Mouse (Mus musculus) embryo, embryonic 10.5 days (tissue): ENCODE data around the gene Aatf.

Source experiments
- DNase-seq: peaks from one replicate; pipeline ENCODE4 v3.0.0-alpha.2; 2015; ENCODE audit warnings: low spot score

The Aatf gene

DNA sequence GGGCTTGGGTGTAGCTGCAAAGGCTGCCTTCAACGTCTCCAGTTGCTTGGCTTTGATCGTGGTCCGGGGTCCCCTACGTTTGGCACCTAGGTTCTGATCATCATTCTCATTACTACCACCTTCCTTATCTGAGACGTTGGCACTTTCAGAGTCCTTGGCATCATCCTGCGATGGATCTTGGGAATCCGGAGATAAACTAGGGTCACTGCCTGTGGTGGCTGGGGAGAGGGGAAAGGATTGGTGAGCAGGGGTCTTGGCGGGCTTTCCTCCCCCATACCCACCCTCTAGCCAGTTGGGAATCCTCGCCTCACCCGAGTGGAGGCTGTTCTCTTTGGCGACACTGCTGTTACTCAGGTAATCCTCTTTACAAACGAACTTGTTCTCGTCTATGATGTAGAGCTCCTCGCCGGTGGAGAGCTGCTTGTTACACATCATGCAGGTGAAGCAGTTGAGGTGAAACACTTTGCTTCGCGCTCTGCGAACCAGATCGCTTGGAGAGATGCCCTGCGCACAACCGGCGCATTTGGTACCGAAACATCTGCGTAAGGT, 8.5 kb upstream of the Aatf start:
- DNase-seq: peak; percentile 34

DNA sequence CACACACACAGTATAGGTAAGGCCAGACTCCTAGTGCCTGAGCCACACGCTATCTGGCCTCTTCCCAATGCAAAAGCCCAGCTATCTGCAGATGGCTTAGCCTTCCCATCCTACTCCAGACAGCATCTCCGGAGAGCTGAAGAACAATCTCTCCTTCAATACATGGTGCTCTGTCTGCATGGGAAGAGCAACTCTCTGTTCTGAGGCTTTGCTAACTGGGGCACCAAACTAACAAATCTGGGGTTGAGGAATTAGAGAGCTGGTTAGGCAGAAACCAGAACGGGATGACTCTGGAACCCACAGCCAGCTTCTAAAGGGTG, 7.7 kb upstream of the Aatf start:
- no peak for DNase-seq

DNA sequence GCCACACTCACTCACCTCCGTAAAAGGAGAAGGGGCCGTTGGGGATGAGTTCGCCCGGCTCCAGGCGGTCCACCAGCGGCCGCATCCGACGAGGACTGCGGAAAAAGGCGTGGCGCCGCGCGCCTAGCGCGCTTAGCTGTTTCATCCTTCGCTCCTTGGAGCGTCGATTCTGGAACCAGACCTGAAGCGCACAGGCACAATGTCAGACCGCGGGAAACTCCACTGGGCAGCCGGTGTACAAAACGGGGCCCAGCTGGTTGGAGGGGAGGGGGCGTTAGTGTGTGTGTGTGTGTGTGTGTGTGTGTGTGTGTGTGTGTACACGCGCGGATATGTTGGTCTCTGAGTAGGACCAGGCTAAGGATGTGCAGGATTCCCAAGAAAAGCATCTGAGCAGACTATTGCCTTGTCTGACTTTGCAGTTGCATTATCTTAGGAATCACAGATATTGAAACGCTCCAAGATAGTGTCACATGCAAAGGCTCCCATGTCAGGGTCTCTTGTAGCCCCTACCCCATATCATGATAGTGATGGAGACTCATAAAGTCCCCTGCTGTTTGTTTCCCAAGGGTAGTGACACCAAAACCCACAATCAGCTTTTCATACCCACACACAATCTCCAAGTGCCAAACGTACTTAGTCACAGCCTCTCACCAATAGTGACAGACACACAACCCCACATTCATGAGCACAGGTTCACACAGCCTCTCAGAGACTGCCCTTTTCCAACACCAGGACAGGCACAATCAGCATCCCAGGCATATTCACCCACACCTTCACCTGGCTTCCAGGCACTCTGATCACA, 7.1 kb upstream of the Aatf start:
- peak; percentile 35 for DNase-seq

DNA sequence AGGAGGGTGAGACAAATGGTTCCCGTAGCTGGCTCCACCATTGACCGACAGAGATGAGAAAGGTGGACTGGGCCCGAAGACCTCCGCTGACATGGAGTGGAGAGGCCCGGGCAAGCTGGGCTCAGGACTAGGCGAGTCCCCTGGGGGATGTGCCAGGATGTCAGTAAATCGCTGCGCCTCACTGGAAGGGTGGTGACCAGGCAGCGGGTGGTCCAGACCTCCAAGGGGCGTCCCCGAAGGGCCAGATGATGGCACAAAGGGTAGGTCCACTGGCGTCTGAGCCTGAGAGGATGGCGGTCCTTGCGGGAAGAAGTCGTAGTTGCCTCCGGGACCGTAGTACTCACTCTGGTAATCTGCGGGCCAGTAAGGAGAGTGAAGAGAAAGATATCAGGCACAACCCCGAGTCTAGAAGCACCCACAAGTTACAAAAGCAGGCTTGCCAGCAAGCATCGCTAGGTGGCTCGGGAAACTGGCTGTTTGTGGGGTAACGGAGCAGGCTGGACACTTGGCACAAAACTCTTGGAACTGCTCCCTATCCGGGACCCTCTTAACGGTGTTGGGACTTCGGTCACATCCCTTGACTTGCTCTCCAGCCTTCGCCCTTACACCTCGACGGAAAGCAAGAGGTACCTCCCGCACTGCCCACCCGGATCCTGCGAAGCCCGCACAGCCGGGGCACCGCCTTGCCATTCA, 6.4 kb upstream of the Aatf start:
- DNase-seq: peak; percentile 36

DNA sequence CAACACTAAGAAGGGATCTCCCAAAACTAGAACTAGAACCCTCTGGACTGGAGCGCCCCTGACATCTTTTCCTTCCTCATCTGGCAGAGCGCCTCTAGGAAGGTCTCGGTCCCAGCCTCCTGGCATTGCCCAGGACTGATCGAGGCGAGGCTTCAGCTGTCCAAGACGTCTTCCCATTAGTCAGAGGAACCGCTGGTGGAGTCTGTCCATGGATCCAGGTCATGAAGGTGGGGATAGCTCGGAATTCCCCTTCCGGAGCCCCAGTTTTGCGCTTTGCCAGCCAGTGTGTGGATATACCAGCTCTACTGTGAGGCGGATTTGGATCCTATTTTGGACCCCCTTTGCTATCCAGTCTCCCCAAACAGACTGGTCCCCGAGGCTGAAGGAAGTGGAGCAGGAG, 5.7 kb upstream of the Aatf start:
- DNase-seq: peak; percentile 54

DNA sequence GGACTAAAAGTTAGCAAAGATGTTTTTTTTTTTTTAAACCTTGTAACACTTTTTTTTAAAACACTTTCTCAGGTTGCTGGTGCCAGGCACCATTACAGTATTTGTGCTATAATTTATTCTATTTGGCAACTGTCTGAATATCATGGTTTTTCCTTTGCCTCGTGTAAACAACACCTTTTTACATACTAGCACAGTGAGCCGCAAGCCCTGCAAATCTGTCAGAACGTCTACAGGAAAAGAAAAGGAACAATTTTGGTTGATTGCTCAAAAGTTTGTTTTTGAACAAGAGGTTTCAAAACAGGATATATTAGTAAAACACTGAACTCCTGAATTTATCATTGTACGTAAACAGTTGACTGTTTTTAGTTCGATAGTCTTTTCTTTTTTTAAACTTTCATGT, 4.9 kb upstream of the Aatf start:
- no peak for DNase-seq

DNA sequence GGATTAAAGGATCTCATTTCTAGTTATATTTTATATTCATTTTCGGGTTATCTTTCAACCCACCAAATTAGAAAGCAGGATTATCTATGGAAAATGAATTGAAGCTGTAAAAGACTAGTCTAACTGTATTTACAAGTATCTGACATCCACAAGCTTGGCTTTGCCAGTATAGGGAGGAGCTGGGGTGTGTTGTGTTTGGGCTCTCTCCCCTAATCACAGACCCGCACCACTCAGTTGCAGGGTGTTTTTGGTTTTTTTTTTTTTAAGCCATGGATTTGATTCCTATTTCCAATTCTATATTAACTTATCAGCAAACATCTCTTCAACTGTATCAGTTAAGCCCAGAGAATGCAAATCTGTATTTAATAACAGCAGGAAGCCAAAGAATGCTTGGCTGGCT, 4.1 kb upstream of the Aatf start:
- DNase-seq: peak; percentile 50

DNA sequence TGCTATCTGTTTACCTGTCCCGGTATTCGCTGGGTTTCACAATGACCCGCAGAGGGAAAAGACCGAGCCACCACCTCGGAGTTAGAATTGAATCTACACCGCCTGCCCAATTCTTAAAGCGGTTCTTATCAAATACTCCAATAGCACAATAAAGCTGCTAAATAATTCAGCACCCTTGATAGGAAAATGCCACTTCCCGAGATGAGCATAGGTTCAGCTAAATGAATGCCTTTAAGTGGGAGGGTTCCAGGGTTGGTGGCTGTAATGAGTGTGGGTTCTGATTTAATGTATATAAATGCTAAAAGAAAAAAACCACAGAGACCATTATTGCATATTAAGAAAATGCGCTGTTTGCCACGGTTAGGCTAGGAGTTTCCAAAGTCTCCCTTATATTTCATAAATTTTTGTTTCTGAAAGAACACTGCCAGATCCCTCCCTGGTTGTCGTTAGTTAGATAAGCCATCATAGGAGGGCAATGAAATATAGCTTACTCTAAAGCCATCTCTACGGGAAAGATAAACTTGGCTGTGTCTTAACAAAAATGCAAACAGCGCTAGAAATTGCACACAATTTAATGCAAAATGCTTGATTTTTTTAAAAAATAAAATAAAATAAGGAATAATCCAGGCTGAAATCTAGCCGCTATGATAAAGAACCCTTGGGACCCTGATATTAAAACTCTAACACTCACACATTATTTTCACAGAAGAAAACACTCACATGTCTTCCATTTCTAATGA, 3.3 kb upstream of the Aatf start:
- DNase-seq: peak; percentile 43

DNA sequence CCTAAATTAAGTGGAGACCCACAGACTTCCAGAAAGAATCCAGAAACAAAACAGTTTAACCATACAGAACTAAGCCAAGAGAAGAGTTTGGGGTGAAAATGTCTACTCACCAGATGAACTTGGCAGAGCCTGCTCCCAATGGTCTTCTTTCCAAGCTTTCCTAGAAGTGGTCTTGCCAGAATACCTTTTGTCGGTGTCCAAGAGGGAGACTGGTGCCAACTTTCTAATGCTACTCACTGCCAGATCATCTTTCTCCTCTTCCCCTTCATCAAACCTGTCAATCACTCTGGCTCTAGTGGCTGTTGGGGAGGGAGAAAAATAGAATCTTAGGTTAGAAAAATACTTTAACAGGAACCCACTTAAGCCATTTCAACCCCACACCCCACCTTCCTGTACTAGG, 1.3 kb downstream of the Aatf start:
- DNase-seq: no peak

DNA sequence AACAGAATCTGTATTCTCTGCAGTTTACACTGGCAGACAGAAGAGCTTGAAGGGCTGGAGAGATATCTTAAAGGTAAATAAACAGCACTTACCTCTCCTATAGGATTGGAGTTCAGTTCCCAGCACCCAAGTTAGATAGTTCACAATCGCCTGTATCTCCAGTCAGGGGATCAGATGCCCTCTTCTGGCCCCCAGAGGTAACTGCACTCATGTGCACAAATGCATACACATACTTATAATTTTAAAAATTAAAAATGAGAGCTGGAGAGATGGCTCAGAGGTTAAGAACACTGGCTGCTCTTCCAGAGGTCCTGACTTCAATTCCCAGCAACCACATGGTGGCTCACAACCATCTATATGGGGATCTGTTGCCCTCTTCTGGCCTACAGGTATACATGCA, 9.0 kb downstream of the Aatf start:
- no peak for DNase-seq

DNA sequence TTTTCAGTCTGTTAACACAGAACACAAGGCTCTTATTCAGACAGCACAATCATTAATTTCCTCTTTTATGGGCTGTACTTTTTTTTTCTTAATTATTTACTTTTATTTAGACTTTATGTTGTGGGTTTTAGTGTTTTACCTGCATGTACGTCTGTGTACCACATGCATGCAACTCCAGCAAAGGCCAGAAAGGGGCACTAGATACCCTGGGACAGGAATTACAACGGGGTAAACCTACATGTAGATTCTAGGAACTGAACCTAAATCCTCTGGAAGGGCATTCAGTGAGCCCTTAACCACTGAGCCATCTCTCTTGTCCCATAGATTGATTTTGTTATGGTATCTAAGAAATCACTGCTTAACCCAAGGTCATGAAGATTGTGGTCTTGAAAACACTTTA, 15.4 kb downstream of the Aatf start:
- peak; percentile 39 for DNase-seq

DNA sequence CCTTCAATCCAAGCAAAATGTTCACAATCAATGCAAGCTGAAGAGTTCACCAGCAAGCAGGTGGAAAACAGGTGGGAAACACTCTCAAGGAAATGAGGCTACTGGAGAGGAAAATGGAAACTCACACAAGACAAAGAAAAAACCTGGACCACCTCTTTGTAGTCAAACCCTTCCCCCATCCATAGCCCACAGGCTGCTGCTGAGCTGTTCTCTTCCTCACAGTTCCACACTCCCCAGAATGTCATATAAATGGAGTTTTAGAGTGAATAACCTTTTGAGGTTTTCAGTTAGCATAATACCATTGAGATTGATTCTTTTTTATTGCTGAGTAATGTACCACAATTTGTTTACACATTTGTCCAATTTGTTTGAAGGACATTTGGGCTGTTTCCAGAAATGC, 16.4 kb downstream of the Aatf start:
- no peak for DNase-seq

DNA sequence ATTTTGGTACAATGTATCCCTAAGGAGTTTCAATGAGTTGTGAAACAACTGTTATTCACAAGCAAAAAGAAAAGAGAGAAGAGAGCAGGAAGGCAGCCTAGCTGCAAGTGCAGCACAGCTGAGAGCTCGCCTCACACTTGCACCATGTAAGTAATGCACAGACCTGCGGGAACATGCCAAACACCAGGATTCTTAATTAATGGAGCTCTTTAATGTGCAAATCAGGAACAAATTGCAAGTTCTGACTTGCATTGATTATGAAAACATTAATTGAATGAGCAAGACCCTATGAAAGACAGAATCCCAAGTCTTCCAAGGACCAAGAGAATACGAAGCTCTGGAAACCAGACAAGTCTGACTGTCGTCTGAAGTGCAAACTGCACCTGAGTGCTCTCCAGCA, 17.5 kb downstream of the Aatf start:
- no peak for DNase-seq

DNA sequence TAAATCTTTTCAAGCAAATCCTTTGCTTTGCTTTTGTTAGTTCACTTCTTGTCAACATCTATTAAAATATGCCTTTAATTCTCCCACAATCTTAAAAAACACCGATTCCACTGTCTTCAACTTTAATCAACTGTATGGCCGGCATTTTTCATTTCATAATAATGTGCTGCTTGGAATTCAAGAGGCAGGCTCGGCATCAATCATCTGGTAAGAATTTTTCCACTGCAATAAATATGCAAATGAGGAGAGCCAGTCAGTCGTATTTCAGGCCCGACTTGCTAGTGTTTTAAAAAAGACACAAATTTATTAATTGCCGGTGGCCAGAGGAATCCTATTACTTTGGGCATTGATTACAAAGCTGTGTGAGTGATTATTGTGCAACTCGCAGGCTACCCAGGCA, 31.7 kb downstream of the Aatf start:
- DNase-seq: no peak

DNA sequence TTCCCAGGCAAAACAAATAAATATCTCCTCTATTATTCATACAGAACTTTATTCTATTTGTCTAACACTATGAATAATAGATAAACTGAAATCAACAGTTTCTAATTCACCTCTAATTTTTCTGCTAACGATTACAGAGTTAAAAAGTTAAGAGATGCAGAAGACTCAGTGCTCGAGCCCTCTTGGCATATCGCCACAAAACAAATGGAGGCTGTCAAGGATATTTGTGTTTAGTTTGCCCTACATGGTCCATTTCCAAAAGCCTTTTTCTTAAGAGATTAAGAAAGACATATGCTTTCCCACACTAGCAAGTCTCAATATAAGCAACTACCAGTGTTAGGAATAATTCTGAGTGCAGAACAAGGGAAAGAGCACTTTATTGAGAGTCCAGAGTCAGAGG, 32.9 kb downstream of the Aatf start:
- DNase-seq: no peak

DNA sequence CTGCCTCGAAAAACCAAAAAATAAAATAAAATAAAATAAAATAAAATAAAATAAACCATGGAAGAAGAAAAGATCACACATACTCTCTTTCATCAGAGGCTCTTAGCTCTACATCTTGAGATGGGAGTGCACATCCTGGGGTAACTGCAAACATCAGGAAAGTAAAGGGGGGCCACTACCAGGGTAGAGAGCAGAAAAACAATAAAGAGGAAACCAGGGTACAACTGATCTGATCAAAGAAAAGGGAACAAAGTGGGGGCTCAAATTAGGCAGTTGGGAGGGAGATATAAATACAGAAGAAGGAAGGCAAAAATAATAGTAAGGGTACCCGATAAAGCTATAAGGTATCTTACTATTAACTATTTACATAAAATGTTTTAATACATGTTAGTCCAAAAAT, 36.7 kb downstream of the Aatf start:
- DNase-seq: no peak

DNA sequence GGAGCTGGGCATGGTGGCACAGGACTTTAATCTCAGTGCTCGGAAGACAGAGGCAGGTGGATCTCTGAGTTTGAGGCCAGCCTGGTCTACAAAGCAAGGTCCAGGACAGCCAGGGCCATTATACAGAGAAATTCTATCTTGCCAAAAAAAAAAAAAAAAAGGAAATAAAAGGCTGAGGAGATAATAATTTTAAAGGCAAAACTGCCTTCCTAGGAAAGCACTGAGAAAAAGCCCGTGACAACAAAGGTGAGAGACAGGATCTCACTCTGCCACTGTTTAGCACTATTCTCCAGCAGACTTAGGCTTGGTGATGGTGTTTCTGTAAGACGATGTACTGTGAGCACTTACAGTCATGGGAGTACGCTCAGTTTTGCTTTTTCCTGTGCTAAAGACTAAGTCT, 37.3 kb downstream of the Aatf start:
- no peak for DNase-seq

DNA sequence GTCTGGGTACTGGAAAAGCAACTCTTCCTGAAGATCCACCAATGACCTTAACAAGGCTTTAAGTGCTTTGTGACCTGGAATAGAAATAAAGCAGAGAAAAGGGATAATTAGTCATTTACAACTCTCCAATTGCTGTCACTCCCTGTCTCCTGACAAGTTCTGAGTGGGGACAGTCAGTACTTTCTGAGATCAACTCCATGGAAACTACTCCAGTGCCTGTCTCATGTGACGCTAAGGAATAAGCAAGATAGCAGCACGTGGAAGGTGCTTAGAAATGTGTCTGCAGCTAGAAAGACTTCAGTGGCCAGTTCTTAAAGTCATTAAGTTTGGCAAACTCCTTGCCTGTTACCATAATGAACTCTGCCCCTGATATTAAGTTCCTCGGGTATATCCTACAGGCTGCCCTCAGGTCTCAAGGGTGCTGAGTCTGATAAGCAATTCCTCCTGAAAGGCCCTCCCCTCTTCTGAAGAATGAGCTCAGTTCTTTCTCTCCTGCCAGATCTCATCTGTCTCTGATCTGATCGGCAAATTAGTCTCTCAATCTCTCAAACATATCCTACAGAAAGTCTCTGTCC, 40.1 kb downstream of the Aatf start:
- no peak for DNase-seq

DNA sequence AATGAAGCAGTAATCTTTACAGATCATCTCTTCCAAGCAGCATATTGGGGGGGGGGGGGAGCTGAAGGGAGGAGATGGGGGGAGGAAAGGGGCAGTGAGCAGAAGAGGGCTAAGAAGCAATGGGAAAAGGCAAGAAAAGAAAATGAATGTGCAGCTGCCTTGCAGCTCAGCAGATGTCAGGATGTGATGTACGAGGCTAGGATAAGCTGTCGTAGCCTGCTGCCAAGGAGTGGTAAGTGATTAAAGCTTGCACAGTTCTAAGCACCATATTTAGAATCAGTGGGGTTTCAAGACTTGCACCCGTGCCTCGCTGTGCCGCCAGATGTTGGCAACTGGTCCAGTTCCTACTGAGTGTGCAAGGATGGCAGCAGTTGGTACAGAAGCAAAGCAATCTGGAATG, 48.8 kb downstream of the Aatf start:
- DNase-seq: no peak

DNA sequence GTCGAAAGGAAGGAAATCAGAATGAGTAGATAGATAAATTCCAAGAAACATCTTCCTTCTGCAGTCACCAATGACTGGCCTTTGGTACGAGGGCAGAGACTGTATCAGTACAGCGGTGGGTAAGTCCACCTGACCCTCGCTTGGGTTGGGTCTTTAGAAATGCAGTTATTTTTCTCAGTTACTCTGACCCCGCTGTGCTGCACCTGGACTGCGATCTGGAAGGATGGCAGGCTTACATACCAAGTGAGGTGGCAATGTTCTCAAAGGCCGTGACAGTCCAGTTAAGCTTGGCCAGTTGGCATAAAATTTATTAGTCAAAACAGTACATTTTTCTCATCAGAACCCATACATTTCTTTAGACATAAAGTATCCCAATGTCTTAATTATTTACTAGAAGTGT, 59.4 kb downstream of the Aatf start:
- no peak for DNase-seq

DNA sequence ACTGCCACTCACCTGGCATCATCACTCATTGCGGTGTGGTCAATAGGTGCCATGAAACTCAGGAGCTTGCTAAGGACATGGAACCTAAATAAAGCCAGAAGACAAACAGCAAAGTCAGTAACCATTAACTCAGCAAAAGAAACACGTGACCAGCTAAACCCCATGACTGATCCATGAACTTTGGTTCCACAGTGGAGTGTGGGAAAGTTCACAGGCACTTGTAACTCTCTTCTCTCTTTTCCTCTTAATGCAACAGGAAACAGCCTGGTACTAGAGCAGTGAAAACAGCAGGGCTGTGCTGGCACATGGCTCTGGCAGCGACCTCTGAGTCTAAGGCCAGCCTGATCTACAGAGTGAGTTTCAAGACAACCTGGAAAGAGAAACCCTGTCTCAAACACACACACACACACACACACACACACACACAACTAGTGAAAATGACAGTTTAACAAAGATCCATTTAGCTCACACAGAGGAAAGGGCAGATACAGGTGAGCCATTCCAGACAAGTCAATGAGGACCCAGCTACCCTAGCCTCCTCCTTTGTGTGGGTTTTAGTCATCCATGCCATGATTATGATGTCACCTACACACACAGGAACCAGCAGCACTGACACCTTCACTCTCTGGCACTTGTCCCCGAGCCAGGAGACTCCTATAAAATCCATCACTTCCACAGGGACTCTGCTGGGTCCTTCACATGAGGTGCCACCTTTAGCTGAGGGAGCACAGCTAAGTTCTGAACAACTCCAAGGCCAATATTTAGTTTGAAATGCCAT, 70.6 kb downstream of the Aatf start:
- DNase-seq: no peak

DNA sequence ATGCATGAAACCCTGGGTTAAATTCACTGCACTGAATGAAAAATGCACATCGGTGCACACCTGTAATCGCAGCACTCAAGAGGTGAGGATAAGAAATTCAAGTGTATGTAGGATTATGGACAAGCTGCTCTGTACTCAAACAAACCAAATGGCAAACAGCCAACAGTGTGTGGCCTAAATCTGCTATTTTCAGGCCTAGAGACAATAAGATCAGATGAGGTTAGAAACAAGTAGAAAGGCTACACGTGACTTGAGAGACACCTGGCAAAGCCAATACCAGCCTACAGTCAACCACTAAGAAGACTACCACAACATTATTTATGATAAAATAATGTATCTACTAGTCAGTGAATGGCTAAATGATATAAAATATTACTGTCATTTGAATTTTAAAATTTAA, 72.9 kb downstream of the Aatf start:
- DNase-seq: no peak
